Mouse (Mus musculus) ES-Bruce4 (cell line): ENCODE data around the gene Tead3. TPM values are rescaled to one million over a fixed set of nuclear protein-coding genes. Genes with fewer than 3 reads are reported as not detected.

Experiments used
- H3K27ac ChIP-seq: 2 replicates; pipeline ENCODE4 v1.5.1; 2012; ENCODE audit warnings: low read length, inconsistent platforms; ENCODE audit not compliant: insufficient read depth
- H3K27me3 ChIP-seq: 2 replicates; pipeline ENCODE4 v1.6.1; 2012; ENCODE audit warnings: mild to moderate bottlenecking, low read length, inconsistent platforms; ENCODE audit not compliant: control insufficient read depth, poor library complexity, insufficient read depth, severe bottlenecking
- H3K36me3 ChIP-seq: 2 replicates; pipeline ENCODE4 v1.6.1; 2012; ENCODE audit warnings: inconsistent platforms, mild to moderate bottlenecking, low read length, moderate library complexity; ENCODE audit not compliant: control insufficient read depth, poor library complexity, insufficient read depth, severe bottlenecking
- H3K4me1 ChIP-seq: one replicate; pipeline ENCODE4 v1.8.1; 2011; ENCODE audit warnings: low read length; ENCODE audit not compliant: control insufficient read depth, insufficient read depth
- H3K4me3 ChIP-seq: 2 replicates; pipeline ENCODE4 v1.5.1; 2011; ENCODE audit warnings: low read depth, mild to moderate bottlenecking, low read length
- H3K9ac ChIP-seq: 2 replicates; pipeline ENCODE4 v1.6.1; 2012; ENCODE audit warnings: low read depth, mild to moderate bottlenecking, inconsistent platforms; ENCODE audit not compliant: poor library complexity, severe bottlenecking
- H3K9me3 ChIP-seq: replicated peaks from 2 replicates; pipeline ENCODE4 v1.6.1; 2012; ENCODE audit warnings: mild to moderate bottlenecking, low read length, inconsistent platforms; ENCODE audit not compliant: control insufficient read depth, poor library complexity, insufficient read depth, severe bottlenecking
- CTCF ChIP-seq: IDR thresholded peaks from one replicate; pipeline ENCODE4 v1.8.1; 2011; ENCODE audit warnings: low read depth, low read length
- EP300 ChIP-seq: IDR thresholded peaks from 2 replicates; pipeline ENCODE4 v1.6.1; 2011; ENCODE audit warnings: low read depth, low read length; ENCODE audit not compliant: insufficient read depth
- POLR2A ChIP-seq: IDR thresholded peaks from one replicate; pipeline ENCODE4 v1.8.1; 2011; ENCODE audit warnings: low read length; ENCODE audit not compliant: insufficient read depth
- polyA plus RNA-seq: library from polyadenylated mRNA; stranded (reverse); fragments of >200 nt; gene quantifications from 2 replicates; pipeline ENCODE4 v1.2.4, GENCODE M21; 2011; ENCODE audit warnings: low read depth; ENCODE audit not compliant: missing spikeins, insufficient read depth, insufficient read length

The Tead3 gene
- polyA plus RNA-seq, 1 experiment: 31.9 TPM

DNA sequence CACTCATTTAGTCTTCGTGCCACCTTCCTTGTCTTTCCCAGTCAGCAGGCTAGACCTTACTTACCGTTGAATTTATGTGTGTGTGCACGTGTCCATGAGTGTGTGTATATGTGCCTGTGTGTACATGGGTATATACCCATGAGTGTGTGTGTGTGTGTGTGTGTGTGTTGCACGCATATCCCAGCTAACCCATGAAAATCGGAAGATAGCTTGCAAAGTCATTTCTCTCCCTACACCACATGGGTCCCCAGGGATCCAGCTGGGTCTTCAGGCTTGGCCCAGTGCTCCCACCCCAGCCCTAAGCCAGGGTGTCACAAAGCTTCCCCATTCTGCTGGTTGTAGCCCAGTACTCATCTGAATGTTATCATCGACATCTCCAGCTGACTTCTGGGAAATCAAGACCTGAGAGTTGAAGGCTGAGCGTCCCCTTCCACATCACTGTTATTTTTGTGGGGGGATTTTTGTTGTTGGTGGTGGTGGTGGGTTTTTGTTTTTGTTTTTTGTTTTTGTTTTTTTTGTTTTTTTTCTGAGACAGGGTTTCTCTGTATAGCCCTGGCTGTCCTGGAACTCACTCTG lies 68.7 kb downstream of the Tead3 start:
- Histone ChIP-seq H3K9me3 (no peaks in the 10 kb centered on the region), H3K4me3 (no peak overlapping the region), H3K36me3 (no peaks in the 10 kb centered on the region), H3K4me1 (peaks cover 3% of the 10 kb centered on the region), H3K27me3 (no peaks in the 10 kb centered on the region), H3K9ac (no peak overlapping the region), H3K27ac (no peak overlapping the region)
- no peak for TF ChIP-seq POLR2A
- TF ChIP-seq EP300: no peak
- TF ChIP-seq CTCF: no peak

Other genes with a start within 250 kb of the Tead3 start
- 17.9 and 18.0 TPM in 2 replicates for gene Scube3, start 208.7 kb downstream of the Tead3 start, polyA plus RNA-seq
- gene Zfp523, start 173.7 kb downstream of the Tead3 start, polyA plus RNA-seq: 16.6 and 19.5 TPM in 2 replicates
- 28.4 and 30.7 TPM in 2 replicates for gene Def6, start 143.0 kb downstream of the Tead3 start, polyA plus RNA-seq
- 24.0 and 25.2 TPM in 2 replicates for gene Ppard, start 118.1 kb downstream of the Tead3 start, polyA plus RNA-seq
- gene Fance, start 37.3 kb downstream of the Tead3 start, polyA plus RNA-seq: 56.8 and 64.7 TPM in 2 replicates
- gene Rpl10a, start 22.3 kb downstream of the Tead3 start, polyA plus RNA-seq: 1,875 and 2,151 TPM in 2 replicates
- gene Tulp1, start 14.4 kb upstream of the Tead3 start, polyA plus RNA-seq: 14.0 and 14.7 TPM in 2 replicates
- gene Fkbp5, start 166.7 kb upstream of the Tead3 start, polyA plus RNA-seq: 60.2 and 67.1 TPM in 2 replicates
- not detected in 2 replicates for gene Armc12, start 180.0 kb upstream of the Tead3 start, polyA plus RNA-seq
- not detected in 2 replicates for gene Clpsl2, start 198.6 kb upstream of the Tead3 start, polyA plus RNA-seq
- not detected in 2 replicates for gene Clps, start 209.9 kb upstream of the Tead3 start, polyA plus RNA-seq
- gene Lhfpl5, start 224.8 kb upstream of the Tead3 start, polyA plus RNA-seq: not detected in 2 replicates